Mouse (Mus musculus) liver, embryonic 11.5 days (tissue): Measurements from ENCODE around the gene Sgsh. TPM values are rescaled to one million over a fixed set of nuclear protein-coding genes. Genes with fewer than 3 reads are reported as not detected.

Experiments used
- ATAC-seq: fragments of 200-750 bp; cut with Nextera tagmentation; replicated peaks from 2 replicates; pipeline ENCODE4 v1.8.0; 2017; ENCODE audit warnings: moderate number of reproducible peaks, mild to moderate bottlenecking, moderate TSS enrichment, moderate library complexity; ENCODE audit not compliant: low FRiP score
- DNase-seq: peaks from one replicate; pipeline ENCODE4 v3.0.0-alpha.2; 2017; ENCODE audit warnings: low spot score
- H3K27ac ChIP-seq: fragments of 300-500 bp; sonication (generic); 2 replicates; pipeline ENCODE4 v1.5.1; 2014; ENCODE audit warnings: mild to moderate bottlenecking, low read depth, low read length, control low read depth
- H3K27me3 ChIP-seq: fragments of 300-500 bp; sonication (generic); replicated peaks from 2 replicates; pipeline ENCODE4 v1.6.1; 2014; ENCODE audit warnings: low read length, mixed read lengths; ENCODE audit not compliant: control insufficient read depth, insufficient read depth
- H3K36me3 ChIP-seq: fragments of 300-500 bp; sonication (generic); 2 replicates; pipeline ENCODE4 v1.6.1; 2014; ENCODE audit warnings: mild to moderate bottlenecking, low read length, moderate library complexity, mixed read lengths; ENCODE audit not compliant: control insufficient read depth, insufficient read depth
- H3K4me1 ChIP-seq: fragments of 300-500 bp; sonication (generic); replicated peaks from 2 replicates; pipeline ENCODE4 v1.6.1; 2014; ENCODE audit warnings: low read length, mixed read lengths; ENCODE audit not compliant: control insufficient read depth, insufficient read depth
- H3K4me2 ChIP-seq: fragments of 300-500 bp; sonication (generic); 2 replicates; pipeline ENCODE4 v1.6.1; 2014; ENCODE audit warnings: mild to moderate bottlenecking, control low read depth, moderate library complexity
- H3K4me3 ChIP-seq: fragments of 300-500 bp; sonication (generic); 2 replicates; pipeline ENCODE4 v1.5.1; 2014; ENCODE audit warnings: low read depth, low read length, control low read depth
- H3K9ac ChIP-seq: fragments of 300-500 bp; sonication (generic); 2 replicates; pipeline ENCODE4 v1.6.1; 2014; ENCODE audit warnings: low read depth, low read length, control low read depth
- H3K9me3 ChIP-seq: fragments of 300-500 bp; sonication (generic); 2 replicates; pipeline ENCODE4 v1.6.1; 2016; ENCODE audit warnings: low read length, inconsistent platforms, mixed read lengths; ENCODE audit not compliant: control insufficient read depth
- WGBS: fragments of 180-500 bp; shearing (Covaris S2); extraction: QIAGEN DNeasy Blood & Tissue Kit; methylation state at CpG from one replicate; pipeline ENCODE4 v1.1.7; 2014; 5-methylcytosine and 5-hydroxymethylcytosine counted together
- polyA plus RNA-seq: library from polyadenylated mRNA; unstranded; fragments of >200 nt; fragmentation: Nextera tagmentation; extraction: Ambion mirVana; gene quantifications from 2 replicates; pipeline ENCODE4 v1.2.1, GENCODE M21; 2014

Gene Sgsh
- polyA plus RNA-seq, 1 experiment from 2014 or later, result 4.4 TPM

- DNase-seq (no peak), ATAC-seq (no peak)
- Histone ChIP-seq H3K27me3 (peaks cover 18% of the 10 kb centered on the region), H3K4me3 (no peak overlapping the region), H3K9ac (no peak overlapping the region), H3K4me2 (no peak overlapping the region), H3K4me1 (no peaks in the 10 kb centered on the region), H3K36me3 (no peaks in the 10 kb centered on the region), H3K27ac (no peak overlapping the region), H3K9me3 (no peaks in the 10 kb centered on the region)
- WGBS, result 36% methylated on average over 11 of the region's 11 CpGs
Observed at GRCm38 (mm10) chr11:119307916-119308315, 47.4 kb downstream of the Sgsh start.

DNA sequence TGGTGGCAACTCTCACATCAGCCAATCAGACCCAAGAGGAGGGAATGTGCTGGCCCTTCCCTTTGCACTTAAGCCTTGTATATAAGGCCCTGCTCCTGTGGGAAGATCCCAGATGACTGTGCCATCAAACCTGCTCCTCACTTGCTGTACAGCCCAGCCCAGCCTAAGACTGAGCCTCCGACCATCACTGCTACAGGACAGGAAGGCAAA, 47.8 kb downstream of the Sgsh start, which contains the start of gene Card14:
Card14 (plus strand) TSS at position 111 of the 210 bp plus-strand sequence.
- no peak within 1 kb of the TSS for H3K27ac ChIP-seq
- H3K27me3 ChIP-seq, result peaks cover 18% of the 10 kb centered on the region
- H3K36me3 ChIP-seq, result no peaks in the 10 kb centered on the region
- H3K4me3 ChIP-seq, result no peak within 1 kb of the TSS
- WGBS, result 46% methylated on average over 1 of the region's 1 CpGs
- no peak within 1 kb of the TSS for H3K9ac ChIP-seq
- H3K4me1 ChIP-seq, result no peaks in the 10 kb centered on the region
- H3K4me2 ChIP-seq, result no peak within 1 kb of the TSS
- no peak for DNase-seq
- no peaks in the 10 kb centered on the region for H3K9me3 ChIP-seq
- no peak for ATAC-seq

GRCm38 (mm10) chr11:119306762-119307657, 48.3 kb downstream of the Sgsh start:
- H3K27ac ChIP-seq, result no peak overlapping the region
- no peak for ATAC-seq

GRCm38 (mm10) chr11:119304904-119305712, 50.2 kb downstream of the Sgsh start:
- ATAC-seq, result peak; percentile 36; the same call in 1 of the 2 replicates
- no peak overlapping the region for H3K4me3 ChIP-seq
- H3K9ac ChIP-seq, result no peak overlapping the region
- H3K27me3 ChIP-seq, result peaks cover 15% of the 10 kb centered on the region
- no peaks in the 10 kb centered on the region for H3K36me3 ChIP-seq
- 37% methylated on average over 16 of the region's 16 CpGs for WGBS
- 0 out of 2 replicates have a peak, but pooled peaks cover 4% of the 10 kb centered on the region for H3K4me1 ChIP-seq
- no peaks in the 10 kb centered on the region for H3K9me3 ChIP-seq
- H3K27ac ChIP-seq, result no peak overlapping the region
- H3K4me2 ChIP-seq, result no peak overlapping the region
- no peak for DNase-seq

More at GRCm38 (mm10) chr11:119306762-119307657, 48.3 kb downstream of the Sgsh start:
- H3K9ac ChIP-seq, result no peak overlapping the region
- H3K36me3 ChIP-seq, result no peaks in the 10 kb centered on the region
- WGBS, result 55% methylated on average over 13 of the region's 13 CpGs
- H3K9me3 ChIP-seq, result no peaks in the 10 kb centered on the region
- H3K4me3 ChIP-seq, result no peak overlapping the region
- H3K27me3 ChIP-seq, result peaks cover 18% of the 10 kb centered on the region
- no peak overlapping the region for H3K4me2 ChIP-seq
- no peaks in the 10 kb centered on the region for H3K4me1 ChIP-seq
- DNase-seq, result no peak

- Histone ChIP-seq H3K9ac (no peak overlapping the region), H3K36me3 (peaks cover 17% of the 10 kb centered on the region), H3K9me3 (no peaks in the 10 kb centered on the region), H3K4me1 (peaks cover 14% of the 10 kb centered on the region), H3K4me3 (no peak overlapping the region), H3K4me2 (peak overlapping the region; percentile 91), H3K27ac (no peak overlapping the region), H3K27me3 (peaks cover 13% of the 10 kb centered on the region)
- DNase-seq (no peak), ATAC-seq (no peak)
- 31% methylated on average over 2 of the region's 2 CpGs for WGBS
Observed at GRCm38 (mm10) chr11:119300986-119301385, 54.4 kb downstream of the Sgsh start.

- H3K27ac ChIP-seq, result peak overlapping the region; percentile 74
- peak overlapping the region; percentile 91 for H3K4me2 ChIP-seq
- peak overlapping the region; percentile 98 for H3K4me3 ChIP-seq
- peaks cover 14% of the 10 kb centered on the region for H3K4me1 ChIP-seq
- no peaks in the 10 kb centered on the region for H3K9me3 ChIP-seq
- H3K27me3 ChIP-seq, result peaks cover 13% of the 10 kb centered on the region
- ATAC-seq (peak; percentile 74), DNase-seq (no peak)
- peak overlapping the region; percentile 98 for H3K9ac ChIP-seq
- 3% methylated on average over 31 of the region's 31 CpGs for WGBS
- H3K36me3 ChIP-seq, result peaks cover 19% of the 10 kb centered on the region
Observed at GRCm38 (mm10) chr11:119300246-119300935, 54.9 kb downstream of the Sgsh start.

- H3K9ac ChIP-seq, result peak within 1 kb of the TSS; percentile 98
- peak; percentile 96 for DNase-seq
- no peaks in the 10 kb centered on the region for H3K9me3 ChIP-seq
- peak within 1 kb of the TSS; percentile 93 for H3K4me2 ChIP-seq
- H3K27ac ChIP-seq, result peak within 1 kb of the TSS; percentile 74
- peaks cover 8% of the 10 kb centered on the region for H3K27me3 ChIP-seq
- peaks cover 14% of the 10 kb centered on the region for H3K4me1 ChIP-seq
- ATAC-seq, result peak; percentile 94
- H3K36me3 ChIP-seq, result peaks cover 27% of the 10 kb centered on the region
- under 1% methylated on average over 89 of the region's 89 CpGs for WGBS
- H3K4me3 ChIP-seq, result peak within 1 kb of the TSS; percentile 98
Observed at GRCm38 (mm10) chr11:119299391-119300245, 55.7 kb downstream of the Sgsh start, which contains the start of gene Eif4a3. Eif4a3 (minus strand) TSS chr11:119300089.
